Mouse (Mus musculus): ENCODE measurements around the gene Actr3b.
A peak's percentile ranks its signal among the peaks of the same experiment; 100 is the strongest.
"Not testable (repeated sequence)": the region's sequence is repeated elsewhere in the genome, so short reads cannot be mapped to it uniquely, and the experiment has no call there.

The Actr3b gene

DNA sequence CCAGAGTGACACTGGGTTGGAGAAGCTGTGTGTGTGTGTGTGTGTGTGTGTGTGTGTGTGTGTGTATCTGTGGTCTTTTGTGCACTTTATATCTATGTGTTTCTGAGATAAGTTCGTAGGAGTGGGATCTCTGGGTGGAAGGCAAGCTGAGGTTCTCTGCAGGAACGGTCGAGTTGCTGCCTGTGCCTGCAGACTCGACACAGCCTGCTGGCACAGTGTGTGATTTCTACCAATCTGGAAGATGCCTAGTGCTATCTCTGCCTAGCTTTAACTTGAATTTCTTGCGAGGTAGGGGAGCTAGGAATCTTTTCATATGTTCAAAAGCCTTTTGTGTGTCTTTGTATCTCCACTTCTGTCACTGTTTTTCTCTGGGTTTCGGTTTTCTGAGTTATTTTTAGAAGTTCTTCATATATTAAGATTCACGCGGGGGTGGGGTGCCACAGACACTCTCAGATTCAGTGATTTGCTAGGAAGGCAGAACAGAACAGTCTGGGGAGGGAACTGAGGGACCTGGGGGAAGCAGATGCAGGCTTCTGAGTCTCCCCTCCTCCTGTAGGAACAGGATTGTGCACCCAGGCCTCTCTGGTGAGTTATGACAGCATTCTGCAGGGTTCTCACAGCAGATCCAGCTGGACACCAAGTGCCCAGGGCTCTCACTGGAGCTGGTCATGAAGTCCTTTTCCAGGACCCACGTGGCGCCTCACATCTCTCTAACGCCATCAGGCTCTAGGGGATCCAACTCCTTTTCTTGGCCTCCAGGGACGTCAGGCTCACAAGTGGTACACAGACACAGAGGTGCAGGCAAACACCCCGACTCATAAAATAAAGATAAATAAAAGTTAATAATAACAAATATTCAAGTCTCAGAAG is 14.4 kb downstream of the Actr3b start:
- peak; percentile 87 for DNase-seq

DNA sequence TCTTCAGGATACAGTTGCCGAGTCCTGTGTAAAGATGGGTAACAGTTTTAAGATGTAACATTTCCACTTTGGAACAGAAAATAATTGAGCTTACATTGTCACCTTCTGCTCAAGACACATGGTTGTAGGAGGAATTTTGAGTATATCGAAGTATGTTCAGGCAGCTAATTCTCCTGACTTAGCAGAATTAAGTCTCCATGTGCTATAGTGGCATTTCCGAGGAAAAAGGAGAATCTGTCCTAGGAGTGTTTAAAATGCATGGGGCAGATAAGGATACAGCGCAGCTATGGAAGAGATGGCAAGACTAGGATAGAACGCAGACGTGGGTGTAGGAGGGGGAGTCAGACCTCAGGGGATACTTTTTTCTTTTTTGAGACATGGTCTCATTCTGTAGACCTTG is 31.8 kb downstream of the Actr3b start:
- DNase-seq: peak; percentile 33

DNA sequence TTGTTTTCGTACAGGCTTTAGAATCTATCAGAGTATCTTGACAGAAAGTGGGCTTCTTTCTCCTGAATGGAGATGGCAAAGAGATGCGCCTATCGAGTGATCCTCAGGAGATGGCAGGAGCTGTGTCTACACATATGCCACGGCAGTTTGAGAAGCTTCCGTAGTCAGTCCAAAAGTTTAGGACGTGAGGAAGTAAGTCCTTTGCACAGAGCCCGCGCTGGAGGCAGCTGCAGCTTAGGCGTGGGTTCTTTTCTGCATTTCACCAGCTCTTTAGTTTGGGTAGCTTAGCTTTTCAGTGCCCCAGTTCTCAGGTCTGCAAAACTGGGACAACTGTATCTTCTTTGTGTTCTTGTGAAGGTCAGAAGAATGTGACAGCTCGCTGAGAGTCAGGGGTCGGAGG is 38.0 kb downstream of the Actr3b start:
- peak; percentile 48 for DNase-seq

DNA sequence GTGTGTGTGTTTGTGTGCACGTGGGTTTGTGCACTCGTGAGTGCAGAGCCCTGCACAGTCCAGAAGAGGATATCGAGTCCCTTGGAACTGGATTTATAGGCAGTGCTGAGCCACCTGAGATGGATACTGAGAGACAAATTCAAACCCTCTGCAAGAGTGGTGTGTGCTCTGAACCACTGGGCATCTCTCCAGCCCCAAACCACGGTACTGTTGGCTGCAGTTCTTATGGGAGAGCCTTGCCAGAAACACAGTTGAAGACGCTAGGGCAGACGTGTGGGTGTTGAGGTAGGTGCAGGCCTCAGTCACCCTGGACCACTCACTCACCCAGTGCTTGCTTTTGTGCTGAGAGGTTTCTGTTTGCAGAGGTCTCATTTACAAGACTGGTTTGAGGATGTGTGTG is 41.1 kb downstream of the Actr3b start:
- peak; percentile 40 for DNase-seq

DNA sequence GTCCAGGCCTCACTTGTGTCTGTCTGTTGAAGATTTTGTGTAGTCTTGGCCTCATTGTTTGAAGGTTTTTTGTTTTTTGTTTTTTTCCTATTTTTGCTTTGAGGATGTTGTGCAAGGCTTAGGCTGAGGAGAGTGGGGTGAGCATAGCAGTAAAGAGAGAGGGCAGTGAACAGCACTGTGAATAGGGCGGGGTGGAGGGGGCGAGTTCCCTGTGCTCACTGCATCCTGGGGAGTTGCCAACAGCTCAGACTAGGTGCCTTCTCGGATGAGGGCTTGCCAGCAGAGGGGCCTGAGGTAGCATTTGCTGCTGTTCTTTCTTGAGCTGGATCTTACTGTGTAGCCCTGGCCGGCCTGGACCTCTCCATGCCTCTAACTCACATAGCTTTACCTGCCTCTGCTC is 41.9 kb downstream of the Actr3b start:
- peak; percentile 35 for DNase-seq

DNA sequence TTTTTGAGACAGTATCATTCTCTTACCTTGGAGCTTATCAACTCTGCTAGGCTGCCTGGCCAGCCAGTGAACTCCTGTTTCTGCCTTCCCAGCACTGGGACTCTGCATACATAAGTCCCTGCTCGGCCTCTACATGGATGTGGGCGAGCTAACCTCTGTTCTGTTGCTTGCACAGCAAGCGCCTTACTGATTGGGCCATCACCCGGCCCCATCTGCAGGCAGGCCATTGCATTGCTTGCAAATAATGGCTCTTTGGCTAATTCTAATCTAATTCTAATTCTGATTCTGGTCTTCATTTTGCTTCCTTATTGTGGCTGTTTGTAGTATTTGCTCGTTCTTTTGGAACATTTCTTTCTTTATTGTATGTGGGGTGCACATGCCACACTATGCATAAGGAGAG is 44.8 kb downstream of the Actr3b start:
- DNase-seq: no peak

DNA sequence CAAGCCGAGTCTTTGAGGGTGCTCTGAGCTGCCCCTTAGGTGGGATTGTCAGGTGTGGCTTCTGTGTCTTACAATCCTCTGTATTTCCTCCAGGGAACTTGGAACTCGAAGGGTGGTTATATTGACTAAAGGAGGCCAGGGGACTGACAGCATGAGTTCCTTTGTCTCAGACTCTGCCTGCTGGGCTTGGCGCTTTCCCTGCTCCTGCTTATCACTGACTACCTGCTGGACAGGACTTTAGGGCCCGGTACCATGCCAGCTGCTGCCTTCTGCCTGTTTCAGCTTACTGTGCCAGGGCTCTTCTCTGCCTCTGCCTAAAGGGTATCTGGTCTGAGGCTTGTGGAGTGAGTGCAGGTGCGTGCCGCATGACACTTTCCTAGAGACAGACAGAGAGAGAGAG is 53.1 kb downstream of the Actr3b start:
- no peak for DNase-seq

DNA sequence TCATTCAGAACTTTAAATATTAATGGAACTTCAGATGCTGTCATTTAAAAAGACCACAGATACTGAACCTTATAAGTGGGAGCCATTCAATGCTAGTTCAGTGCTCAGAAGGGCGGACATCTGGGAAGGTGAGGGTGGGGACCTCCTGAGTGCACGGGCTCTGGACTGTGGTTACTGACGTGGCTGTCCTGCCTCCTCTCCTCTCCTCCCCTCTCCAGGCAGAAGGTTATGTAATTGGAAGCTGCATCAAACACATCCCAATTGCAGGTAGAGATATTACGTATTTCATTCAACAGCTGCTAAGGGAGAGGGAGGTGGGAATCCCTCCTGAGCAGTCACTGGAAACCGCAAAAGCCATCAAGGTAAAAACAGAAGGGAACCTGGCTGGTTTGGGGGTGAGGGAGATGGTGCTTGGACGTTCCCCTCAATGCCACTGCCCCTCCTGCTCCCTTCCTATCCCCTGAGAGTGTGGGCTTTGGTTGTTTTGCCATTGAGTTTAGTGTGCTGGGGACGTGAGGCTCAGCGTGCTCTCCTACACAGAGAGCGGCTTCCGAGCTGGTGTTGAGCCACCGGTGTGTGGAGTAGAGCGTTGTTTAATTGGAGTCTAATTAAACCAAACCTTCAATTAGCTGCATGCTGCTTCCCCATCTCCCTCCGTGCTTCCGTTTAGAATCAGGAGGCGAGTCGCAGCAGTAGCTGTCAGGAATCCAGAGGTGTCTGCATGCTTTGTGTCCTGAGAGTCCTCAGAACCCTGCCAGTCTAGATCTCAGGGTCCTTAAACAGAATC is 69.7 kb downstream of the Actr3b start:
- DNase-seq: no peak

DNA sequence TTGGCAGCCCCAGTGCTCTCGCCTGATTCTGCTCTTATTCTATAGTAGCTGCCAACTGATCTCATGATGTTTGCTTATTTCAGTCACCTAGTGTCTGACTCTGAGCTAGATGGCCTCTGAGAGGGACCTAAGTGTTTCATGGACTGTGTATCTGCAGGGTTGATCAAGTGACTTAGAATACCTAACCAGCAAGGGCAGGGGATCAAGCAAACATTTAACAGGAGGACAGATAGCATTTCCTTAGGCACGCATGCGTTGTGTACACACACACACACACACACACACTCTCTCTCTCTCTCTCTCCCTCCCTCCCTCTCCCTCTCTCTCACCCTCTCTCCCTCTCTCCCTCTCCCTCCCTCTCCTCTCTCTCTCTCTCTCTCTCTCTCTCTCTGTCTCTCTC is 71.0 kb downstream of the Actr3b start:
- no peak for DNase-seq

DNA sequence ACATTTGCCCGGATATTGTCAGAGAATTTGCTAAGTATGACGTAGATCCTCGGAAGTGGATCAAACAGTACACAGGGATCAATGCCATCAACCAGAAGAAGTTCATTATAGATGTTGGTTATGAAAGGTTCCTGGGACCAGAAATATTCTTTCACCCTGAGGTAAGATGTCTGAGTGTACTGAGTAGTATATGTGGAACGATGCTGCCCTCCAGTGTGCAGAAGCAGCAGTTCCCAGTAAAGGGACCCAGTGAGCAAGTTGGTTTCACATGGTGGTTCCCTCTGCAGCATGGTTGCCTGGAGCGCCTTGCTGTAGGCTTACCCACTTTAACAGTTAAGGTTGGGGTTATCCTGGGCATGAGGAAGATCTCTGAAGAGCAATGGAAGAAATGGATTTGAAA is 71.8 kb downstream of the Actr3b start:
- DNase-seq: peak; percentile 61

DNA sequence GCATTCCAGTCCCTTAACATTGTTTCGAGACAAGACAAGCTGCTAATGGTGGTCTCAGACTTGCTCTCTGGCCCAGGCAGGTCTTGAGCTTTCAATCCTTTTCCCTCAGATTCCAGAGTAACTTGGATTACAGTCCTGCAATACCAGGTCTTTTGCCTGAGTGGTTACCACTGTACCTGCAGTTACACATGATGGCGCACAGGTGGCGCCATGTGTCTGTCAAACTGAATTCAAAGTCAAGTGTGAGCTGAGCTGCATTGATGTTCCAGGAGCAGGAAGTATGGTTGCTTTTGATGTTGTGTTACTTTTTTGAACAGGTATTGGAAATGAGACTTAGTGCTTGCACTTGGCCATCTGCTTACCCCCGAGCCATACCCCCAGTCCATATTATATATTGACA is 79.6 kb downstream of the Actr3b start:
- no peak for DNase-seq

DNA sequence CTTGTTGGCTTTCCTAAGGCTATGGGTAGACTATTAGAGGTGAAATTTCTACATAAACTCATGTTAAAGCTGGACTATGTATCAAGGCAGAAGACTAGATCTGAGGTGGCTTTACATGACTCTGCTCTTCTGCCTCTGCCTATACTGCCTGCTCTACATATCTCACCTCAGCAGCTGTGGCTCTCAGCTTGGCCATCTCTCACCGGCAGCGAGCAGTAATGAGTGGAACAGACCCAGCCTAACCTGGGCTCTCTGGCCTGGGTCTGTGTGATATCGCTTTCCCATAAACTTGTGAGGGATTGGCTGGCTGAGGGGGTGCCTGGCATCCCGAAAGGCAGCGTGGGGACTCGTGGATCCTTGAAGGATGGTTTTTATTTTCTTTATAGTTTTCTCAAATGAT is 86.8 kb downstream of the Actr3b start:
- no peak for DNase-seq

DNA sequence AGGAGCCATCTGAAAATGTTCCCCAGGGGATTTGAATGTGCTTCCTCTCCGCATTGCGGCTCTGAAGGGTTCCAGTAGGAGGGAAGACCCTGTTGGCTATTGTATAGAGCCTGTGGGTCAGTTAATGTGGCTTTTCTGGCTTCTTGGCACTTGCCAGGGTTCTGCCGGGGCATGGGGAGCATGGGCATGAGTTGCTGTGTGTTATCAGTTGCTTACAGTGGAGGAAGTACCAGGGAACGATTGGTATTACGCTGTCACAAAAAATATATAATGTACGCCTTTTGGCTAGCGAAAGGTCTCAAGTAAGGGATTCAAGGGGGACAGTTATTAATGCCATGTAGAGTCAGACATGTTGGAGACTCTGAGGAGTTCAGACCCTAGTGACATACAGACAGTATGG is 87.4 kb downstream of the Actr3b start:
- no peak for DNase-seq

DNA sequence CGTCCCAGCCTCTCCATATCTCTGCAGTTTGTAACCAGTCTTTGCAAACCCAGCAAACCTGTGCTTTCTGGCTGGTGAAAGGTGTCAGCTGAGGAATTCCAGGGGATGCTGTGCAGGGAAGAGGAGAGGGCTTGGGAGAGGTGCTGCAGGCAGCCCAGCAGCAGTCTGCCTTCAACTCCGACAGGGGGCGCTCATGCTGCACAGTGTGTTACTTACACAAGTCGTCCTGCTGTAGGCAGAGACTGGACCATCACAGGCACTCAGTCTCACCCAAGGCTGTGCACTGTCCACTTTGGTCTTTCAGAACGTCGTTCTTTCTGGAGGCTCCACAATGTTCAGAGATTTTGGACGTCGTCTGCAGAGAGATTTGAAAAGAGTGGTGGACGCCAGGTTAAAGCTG is 88.3 kb downstream of the Actr3b start:
- DNase-seq: peak; percentile 53

DNA sequence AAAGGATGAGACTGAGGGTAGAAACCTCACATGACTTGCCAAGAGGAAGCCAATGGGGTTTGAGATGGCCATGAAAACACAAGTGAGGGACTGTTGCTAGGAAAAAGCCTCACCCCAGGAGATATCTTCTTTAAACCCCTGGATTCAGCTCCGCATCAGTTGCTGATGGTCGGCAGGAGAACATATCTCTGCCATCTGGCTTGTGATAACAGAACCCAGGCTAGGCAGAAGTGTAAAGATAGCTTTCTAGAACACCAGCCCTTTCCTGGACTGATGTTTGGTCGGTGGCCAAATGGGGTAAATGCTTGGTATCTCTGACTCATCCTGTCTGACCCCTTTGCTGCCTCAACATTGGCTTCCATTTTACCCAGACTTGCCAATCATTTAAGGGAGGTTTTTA is 106.4 kb downstream of the Actr3b start:
- no peak for DNase-seq

DNA sequence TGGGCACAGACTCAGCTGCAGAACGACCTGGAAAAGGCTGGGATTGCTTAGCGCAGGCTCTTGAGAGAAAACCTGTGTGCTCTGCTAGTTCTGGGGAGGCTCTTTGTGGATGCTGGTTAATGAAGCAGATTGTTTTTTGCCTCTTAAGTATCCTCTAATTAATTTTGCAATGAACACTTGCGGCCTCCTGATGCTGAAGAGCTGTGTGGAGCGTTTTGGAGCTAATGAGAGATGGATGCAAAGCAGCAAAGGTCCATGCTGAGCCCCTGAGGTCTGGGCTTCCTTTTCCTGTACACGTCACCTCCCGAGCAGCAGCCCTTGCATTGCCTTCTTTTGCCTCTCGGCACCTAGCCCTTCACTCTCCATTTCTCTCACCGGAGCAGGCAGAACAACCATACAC is 110.1 kb downstream of the Actr3b start:
- no peak for DNase-seq

DNA sequence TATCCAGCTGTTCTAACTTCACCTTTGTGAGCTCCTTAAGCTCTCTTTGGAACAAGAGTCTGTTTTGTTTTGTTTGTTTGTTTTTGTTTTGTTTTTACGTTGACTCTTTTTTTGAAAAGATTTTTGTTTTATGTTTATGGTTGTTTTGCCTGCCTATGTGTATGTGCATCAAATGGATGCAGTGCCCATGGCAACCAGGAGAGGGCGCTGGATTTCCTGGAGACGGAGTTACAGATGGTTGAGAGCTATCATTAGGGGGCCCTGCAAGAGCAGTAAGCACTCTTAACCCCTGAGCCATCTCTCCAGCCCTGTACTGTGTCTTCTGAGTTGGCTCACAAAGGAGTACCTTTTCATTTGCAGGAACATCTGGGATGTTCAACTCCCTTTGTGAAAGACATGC is 110.8 kb downstream of the Actr3b start:
- DNase-seq: no peak

DNA sequence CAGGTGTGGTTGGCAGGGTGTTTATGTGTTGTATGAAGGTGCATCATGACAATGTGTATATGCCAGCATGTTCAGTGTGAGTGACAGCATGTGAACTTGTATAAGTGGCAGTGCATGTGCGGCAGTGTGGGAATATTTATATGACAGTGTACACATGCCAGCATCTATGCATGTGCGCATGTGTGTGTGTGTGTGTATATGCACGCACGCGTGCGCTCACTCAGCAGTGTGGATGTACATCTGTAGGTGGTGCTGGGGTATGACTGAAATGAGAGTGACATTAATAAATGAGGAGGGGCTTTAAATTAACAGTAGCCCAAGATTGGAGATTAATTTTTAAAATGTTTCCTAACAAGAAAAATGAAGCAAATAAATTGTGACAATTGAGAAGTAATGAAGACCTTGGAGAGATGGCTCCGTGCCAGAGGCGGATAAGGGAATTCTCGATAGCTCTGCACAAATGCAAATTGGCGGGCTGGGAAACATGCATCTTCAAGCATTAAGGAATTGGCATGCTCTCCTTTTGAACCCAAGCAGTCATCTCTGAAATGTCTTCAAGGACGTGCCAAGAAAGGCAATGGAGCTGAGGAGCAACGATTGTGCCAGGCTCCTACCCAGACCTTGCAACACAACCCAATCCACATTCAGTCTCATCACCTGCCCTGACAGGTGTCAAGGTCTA is 111.7 kb downstream of the Actr3b start:
- no peak for DNase-seq

DNA sequence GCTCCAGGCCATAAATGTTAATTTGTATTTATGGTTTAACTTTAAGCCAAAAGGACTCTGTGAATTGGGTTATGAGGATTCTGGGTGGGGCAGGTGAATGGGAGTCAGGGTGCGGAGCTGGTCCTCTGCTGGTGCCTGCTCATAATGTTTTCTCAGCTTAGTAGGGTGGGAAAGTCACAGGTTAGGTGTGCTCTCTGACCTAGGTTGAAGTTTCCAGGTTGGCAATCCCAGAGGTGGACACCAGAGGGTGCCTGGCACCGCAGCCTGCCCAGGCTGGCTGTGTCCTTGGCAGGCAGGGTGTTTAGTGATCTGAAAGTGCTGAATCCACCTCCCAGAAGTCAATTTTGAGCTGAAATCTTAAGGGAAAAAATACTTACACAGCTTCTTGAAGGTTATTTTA is 113.2 kb downstream of the Actr3b start:
- DNase-seq: no peak

DNA sequence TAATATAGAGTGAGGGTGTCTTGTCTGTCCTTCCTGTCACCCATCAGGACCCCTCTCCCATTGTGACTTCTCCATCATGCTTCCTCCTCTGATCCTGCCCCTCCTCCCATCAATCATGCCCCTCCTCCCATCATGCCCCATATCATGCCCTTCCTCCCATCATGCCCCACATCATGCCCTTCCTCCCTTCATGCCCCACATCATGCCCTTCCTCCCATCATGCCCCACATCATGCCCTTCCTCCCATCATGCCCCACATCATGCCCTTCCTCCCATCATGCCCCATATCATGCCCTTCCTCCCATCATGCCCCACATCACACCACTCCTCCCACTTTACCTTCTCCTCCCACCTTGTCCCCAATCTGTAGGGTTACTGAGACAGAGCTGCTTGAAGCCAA is 116.1 kb downstream of the Actr3b start:
- DNase-seq: not testable (repeated sequence)

DNA sequence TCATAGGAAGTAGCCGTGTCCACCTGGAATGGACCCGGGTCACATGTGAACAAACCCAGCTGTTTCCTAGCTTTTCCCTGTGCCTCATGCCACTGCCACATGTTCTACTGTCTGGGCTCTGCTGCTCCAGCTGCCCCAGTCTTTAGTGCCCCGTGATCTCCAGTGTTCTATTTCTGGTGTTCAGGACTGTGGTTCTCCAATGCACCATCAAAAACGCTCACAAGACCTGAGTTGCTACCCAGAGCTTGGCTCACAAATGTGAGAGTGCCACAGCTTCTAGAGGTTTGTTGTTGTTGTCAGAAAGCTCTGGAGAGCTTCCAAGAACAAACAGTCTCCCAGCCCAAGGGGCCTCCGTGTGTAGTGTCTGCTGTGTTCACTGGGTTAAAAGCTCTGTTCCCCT is 117.5 kb downstream of the Actr3b start:
- no peak for DNase-seq

DNA sequence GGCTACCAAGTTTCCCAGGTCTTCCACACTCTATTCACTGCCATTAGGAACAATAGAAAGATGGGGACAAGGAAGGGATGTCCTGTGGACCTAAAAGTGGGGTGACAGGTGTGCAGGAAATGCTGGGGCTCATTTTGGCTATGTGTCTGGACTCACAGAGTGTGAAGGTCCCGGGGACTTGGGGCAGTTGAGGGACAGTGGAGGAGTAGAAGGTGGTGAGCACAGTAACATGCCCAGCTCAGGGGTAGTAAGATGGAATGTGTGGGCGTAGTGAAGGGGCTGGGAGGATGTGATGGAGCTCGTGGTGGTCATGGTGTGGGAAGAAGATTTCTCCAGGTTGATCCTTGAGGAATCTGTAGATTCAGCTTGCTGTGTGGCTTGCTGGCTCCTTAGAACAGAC is 118.2 kb downstream of the Actr3b start:
- DNase-seq: no peak

DNA sequence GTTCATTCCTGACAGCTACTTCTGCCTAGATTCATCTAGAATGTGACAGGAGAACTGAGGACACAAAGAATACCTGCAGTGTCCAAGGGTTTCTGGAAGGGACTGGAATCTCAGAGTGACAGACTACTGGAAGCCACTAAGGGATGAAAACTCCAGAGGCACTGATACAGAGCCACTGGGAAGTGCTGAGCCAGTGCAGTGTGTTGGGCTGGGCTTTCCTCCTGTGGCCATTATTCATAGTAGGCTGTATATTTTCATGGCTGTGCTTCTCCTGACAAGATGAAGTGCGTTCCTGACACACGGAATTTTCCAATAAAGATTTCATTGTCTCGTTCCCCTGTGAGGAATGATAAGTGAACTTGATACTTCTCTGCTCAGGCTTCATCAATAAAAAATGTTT is 126.9 kb downstream of the Actr3b start:
- no peak for DNase-seq

Data from right cerebral cortex, adult 18-20 months (tissue).